Comparison of ENCODE assay signal across 18 mouse cellular contexts in genomic region chr17:44588020-44588419, GRCm38 (mm10).
A peak's percentile ranks its signal among the peaks of the same experiment; 100 is the strongest.
DNase-seq lines count a peak whose midpoint lies in the region; ATAC-seq lines count a peak whose summit lies in the region.
"Had no signal": no experiment of that assay in that cellular context is flagged by ENCODE, and none has a peak within 500 bp of the region (broad histone marks: within the 10 kb centered on the region; RNA-seq: fewer than 3 reads in every experiment).

No protein-coding gene starts in this region.

- no peak overlapping the region for H3K9ac ChIP-seq in forebrain, embryonic 13.5 days
- H3K9ac ChIP-seq in kidney, embryonic 14.5 days (ENCODE audit: low read depth, low read length), result no peak overlapping the region
- H3K9ac ChIP-seq in liver, embryonic 12.5 days, result no peak overlapping the region
- H3K9ac ChIP-seq: heart, embryonic 12.5 days; liver, embryonic 15.5 days; neural tube, embryonic 15.5 days had no signal

- no peak overlapping the region for H3K4me3 ChIP-seq in forebrain, embryonic 13.5 days
- H3K4me3 ChIP-seq in forebrain, embryonic 10.5 days, result no peak overlapping the region
- H3K4me3 ChIP-seq in kidney, embryonic 14.5 days (ENCODE audit: low read length), result no peak overlapping the region
- H3K4me3 ChIP-seq in liver, embryonic 12.5 days, result no peak overlapping the region
- H3K4me3 ChIP-seq: heart, embryonic 12.5 days; liver, embryonic 15.5 days; neural tube, embryonic 15.5 days had no signal

- H3K27me3 ChIP-seq in forebrain, embryonic 13.5 days, result no peaks in the 10 kb centered on the region
- no peaks in the 10 kb centered on the region for H3K27me3 ChIP-seq in forebrain, embryonic 10.5 days (ENCODE audit: poor library complexity, severe bottlenecking)
- H3K27me3 ChIP-seq in kidney, embryonic 14.5 days (ENCODE audit: control insufficient read depth, insufficient read depth, low read length), result no peaks in the 10 kb centered on the region
- no peaks in the 10 kb centered on the region for H3K27me3 ChIP-seq in liver, embryonic 12.5 days (replicated peaks)
- H3K27me3 ChIP-seq: heart, embryonic 12.5 days; liver, embryonic 15.5 days; neural tube, embryonic 15.5 days had no signal

- H3K27ac ChIP-seq in forebrain, embryonic 13.5 days, result no peak overlapping the region
- H3K27ac ChIP-seq in forebrain, embryonic 10.5 days, result no peak overlapping the region; the same call in 1 of the 2 replicates
- 0 out of 2 replicates have a peak overlapping the region, but pooled peaks have one; percentile 17 for H3K27ac ChIP-seq in kidney, embryonic 14.5 days (ENCODE audit: low read depth, low read length)
- H3K27ac ChIP-seq in liver, embryonic 12.5 days, result no peak overlapping the region
- H3K27ac ChIP-seq: liver, embryonic 15.5 days; neural tube, embryonic 15.5 days had no signal

- DNase-seq in forebrain, embryonic 10.5 days (ENCODE audit: extremely low spot score, low spot score), result no peak
- DNase-seq in kidney, postnatal 4 days, result no peak
- DNase-seq in 3T3-L1 (ENCODE audit: low read depth, low spot score) (peak; percentile 97), MN1 (ENCODE audit: low spot score) (no peak)
- peak; percentile 29 for DNase-seq in embryo, embryonic 10.5 days (ENCODE audit: low spot score)
- DNase-seq: B cell, adult 2 months; cerebellum, adult 2 months; gastrocnemius, postnatal 14 days; kidney, adult 18-20 months; right cerebral cortex, adult 18-20 months; thymus, postnatal 36 days had no signal

- ATAC-seq in forebrain, embryonic 13.5 days, result peak; percentile 33; the same call in 1 of the 2 replicates
- peak; percentile 16; the same call in 1 of the 2 replicates for ATAC-seq in kidney, embryonic 14.5 days (ENCODE audit: low FRiP score, low TSS enrichment)
- no peak for ATAC-seq in liver, embryonic 12.5 days

- no peak overlapping the region for H3K4me2 ChIP-seq in forebrain, embryonic 13.5 days
- no peak overlapping the region for H3K4me2 ChIP-seq in kidney, embryonic 14.5 days (replicated peaks; ENCODE audit: low read depth, low read length)
- H3K4me2 ChIP-seq in liver, embryonic 12.5 days, result no peak overlapping the region
- H3K4me2 ChIP-seq: heart, embryonic 12.5 days; liver, embryonic 15.5 days; neural tube, embryonic 15.5 days had no signal

- peaks cover 14% of the 10 kb centered on the region for H3K4me1 ChIP-seq in forebrain, embryonic 13.5 days
- H3K4me1 ChIP-seq in forebrain, embryonic 10.5 days, result peaks cover 23% of the 10 kb centered on the region
- 0 out of 2 replicates have a peak, but pooled peaks cover 3% of the 10 kb centered on the region for H3K4me1 ChIP-seq in kidney, embryonic 14.5 days (ENCODE audit: control insufficient read depth, insufficient read depth, low read length)
- H3K4me1 ChIP-seq in liver, embryonic 12.5 days, result no peaks in the 10 kb centered on the region
- H3K4me1 ChIP-seq: heart, embryonic 12.5 days; liver, embryonic 15.5 days; neural tube, embryonic 15.5 days had no signal

- no peaks in the 10 kb centered on the region for H3K9me3 ChIP-seq in forebrain, embryonic 13.5 days (replicated peaks)
- no peaks in the 10 kb centered on the region for H3K9me3 ChIP-seq in forebrain, embryonic 10.5 days
- no peaks in the 10 kb centered on the region for H3K9me3 ChIP-seq in kidney, embryonic 14.5 days (ENCODE audit: control insufficient read depth, low read length)
- no peaks in the 10 kb centered on the region for H3K9me3 ChIP-seq in liver, embryonic 12.5 days (replicated peaks)
- H3K9me3 ChIP-seq: heart, embryonic 12.5 days; liver, embryonic 15.5 days; neural tube, embryonic 15.5 days had no signal

- no peaks in the 10 kb centered on the region for H3K36me3 ChIP-seq in forebrain, embryonic 13.5 days (ENCODE audit: poor library complexity, severe bottlenecking)
- no peaks in the 10 kb centered on the region for H3K36me3 ChIP-seq in forebrain, embryonic 10.5 days (replicated peaks)
- H3K36me3 ChIP-seq in kidney, embryonic 14.5 days (ENCODE audit: control insufficient read depth, insufficient read depth, low read length), result no peaks in the 10 kb centered on the region
- H3K36me3 ChIP-seq in liver, embryonic 12.5 days, result no peaks in the 10 kb centered on the region
- H3K36me3 ChIP-seq: G1E; heart, embryonic 12.5 days; liver, embryonic 15.5 days; neural tube, embryonic 15.5 days had no signal

- 7% methylated on average over 3 of the region's 3 CpGs for WGBS in forebrain, embryonic 13.5 days
- WGBS in forebrain, embryonic 10.5 days, result 10% methylated on average over 3 of the region's 3 CpGs
- 49% methylated on average over 3 of the region's 3 CpGs for WGBS in kidney, embryonic 14.5 days
- WGBS in liver, embryonic 12.5 days (ENCODE audit: insufficient replicate concordance), result 56% methylated on average over 3 of the region's 3 CpGs

Comparison
In these comparisons a context has a peak if more than half of its experiments do, and no peak if none do; other contexts are left out.
1. DNase-seq: peak in 3T3-L1 (single experiment) and embryo, embryonic 10.5 days (single experiment); none in forebrain, embryonic 10.5 days (single experiment), kidney, postnatal 4 days (0 of 2) and MN1 (single experiment).